Mouse (Mus musculus) stomach, embryonic 14.5 days (tissue): Measurements from ENCODE around the gene Hyal3. TPM values are rescaled to one million over a fixed set of nuclear protein-coding genes. Genes with fewer than 3 reads are reported as not detected.

Source experiments
- ATAC-seq: fragments of 200-750 bp; cut with Nextera tagmentation; 2 replicates; pipeline ENCODE4 v1.8.0; 2017; ENCODE audit warnings: low read depth, moderate TSS enrichment; ENCODE audit not compliant: insufficient number of reproducible peaks, insufficient read depth, low FRiP score
- H3K27ac ChIP-seq: fragments of 300-500 bp; sonication (generic); 2 replicates; pipeline ENCODE4 v1.5.1; 2014; ENCODE audit warnings: mild to moderate bottlenecking, low read length, moderate library complexity, mixed read lengths
- H3K27me3 ChIP-seq: fragments of 300-500 bp; sonication (generic); 2 replicates; pipeline ENCODE4 v1.6.1; 2014; ENCODE audit warnings: low read length, control low read depth, mixed read lengths; ENCODE audit not compliant: control insufficient read depth, insufficient read depth
- H3K36me3 ChIP-seq: fragments of 300-500 bp; sonication (generic); 2 replicates; pipeline ENCODE4 v1.6.1; 2014; ENCODE audit warnings: mild to moderate bottlenecking, control low read depth, low read length, moderate library complexity, mixed read lengths; ENCODE audit not compliant: control insufficient read depth, insufficient read depth
- H3K4me1 ChIP-seq: fragments of 300-500 bp; sonication (generic); 2 replicates; pipeline ENCODE4 v1.6.1; 2014; ENCODE audit warnings: low read length, control low read depth, mixed read lengths; ENCODE audit not compliant: control insufficient read depth, insufficient read depth
- H3K4me2 ChIP-seq: fragments of 300-500 bp; sonication (generic); replicated peaks from 2 replicates; pipeline ENCODE4 v1.6.1; 2014; ENCODE audit warnings: low read depth, low read length, control low read depth
- H3K4me3 ChIP-seq: fragments of 300-500 bp; sonication (generic); 2 replicates; pipeline ENCODE4 v1.5.1; 2014; ENCODE audit warnings: low read depth, low read length, control low read depth
- H3K9ac ChIP-seq: fragments of 300-500 bp; sonication (generic); replicated peaks from 2 replicates; pipeline ENCODE4 v1.6.1; 2014; ENCODE audit warnings: low read depth, mild to moderate bottlenecking, control low read depth, low read length, moderate library complexity, mixed read lengths
- H3K9me3 ChIP-seq: fragments of 300-500 bp; sonication (generic); 2 replicates; pipeline ENCODE4 v1.6.1; 2016; ENCODE audit warnings: low read depth, low read length, control low read depth; ENCODE audit not compliant: control insufficient read depth
- WGBS: fragments of 180-500 bp; shearing (Covaris S2); extraction: QIAGEN DNeasy Blood & Tissue Kit; methylation state at CpG from one replicate; pipeline ENCODE4 v1.1.7; 2014; 5-methylcytosine and 5-hydroxymethylcytosine counted together
- polyA plus RNA-seq: library from polyadenylated mRNA; unstranded; fragments of >200 nt; fragmentation: Nextera tagmentation; extraction: Ambion mirVana; gene quantifications from 2 replicates; pipeline ENCODE4 v1.2.1, GENCODE M21; 2014

Gene Hyal3
- 1.0 and 1.4 TPM in 2 replicates for polyA plus RNA-seq

- under 1% methylated on average over 32 of the region's 32 CpGs for WGBS
- Histone ChIP-seq H3K9me3 (no peaks in the 10 kb centered on the region), H3K27me3 (no peaks in the 10 kb centered on the region), H3K4me2 (peak within 1 kb of the TSS; percentile 94), H3K4me1 (peaks cover 23% of the 10 kb centered on the region), H3K36me3 (no peaks in the 10 kb centered on the region; the same call in 1 of the 2 replicates), H3K9ac (peak within 1 kb of the TSS; percentile 74), H3K27ac (peak within 1 kb of the TSS; percentile 92), H3K4me3 (peak within 1 kb of the TSS; percentile 52)
- peak; percentile 71 for ATAC-seq
These were observed at the start of gene Hyal3 for GRCm38 (mm10) chr9:107580501-107581317. TSS of gene Hyal3 (plus strand) at chr9:107580818.

GRCm38 (mm10) chr9:107533791-107534407 lies 46.7 kb upstream of the Hyal3 start, which contains the start of gene Tmem115:
TSS of gene Tmem115 (plus strand) at chr9:107533945.
- peak within 1 kb of the TSS; percentile 91 for H3K4me2 ChIP-seq
- peaks cover 19% of the 10 kb centered on the region for H3K4me1 ChIP-seq
- ATAC-seq: peak; percentile 97
- under 1% methylated on average over 47 of the region's 48 CpGs for WGBS
- peak within 1 kb of the TSS; percentile 77 for H3K27ac ChIP-seq
- H3K9me3 ChIP-seq: no peaks in the 10 kb centered on the region
- no peaks in the 10 kb centered on the region for H3K27me3 ChIP-seq
- peak within 1 kb of the TSS; percentile 83 for H3K4me3 ChIP-seq
- peaks cover 14% of the 10 kb centered on the region for H3K36me3 ChIP-seq
- H3K9ac ChIP-seq: peak within 1 kb of the TSS; percentile 85

GRCm38 (mm10) chr9:107534408-107535202 lies 46.0 kb upstream of the Hyal3 start:
- Histone ChIP-seq H3K4me2 (peak overlapping the region; percentile 91), H3K27ac (peak overlapping the region; percentile 77), H3K27me3 (no peaks in the 10 kb centered on the region), H3K9me3 (no peaks in the 10 kb centered on the region), H3K36me3 (peaks cover 21% of the 10 kb centered on the region), H3K9ac (peak overlapping the region; percentile 85), H3K4me1 (peaks cover 19% of the 10 kb centered on the region), H3K4me3 (peak overlapping the region; percentile 83)
- ATAC-seq: no peak
- under 1% methylated on average over 40 of the region's 40 CpGs for WGBS

- H3K4me3 ChIP-seq: no peak overlapping the region
- no peaks in the 10 kb centered on the region for H3K9me3 ChIP-seq
- H3K27ac ChIP-seq: no peak overlapping the region
- peaks cover 28% of the 10 kb centered on the region for H3K4me1 ChIP-seq
- H3K27me3 ChIP-seq: no peaks in the 10 kb centered on the region
- peaks cover 25% of the 10 kb centered on the region for H3K36me3 ChIP-seq
- no peak overlapping the region for H3K9ac ChIP-seq
- no peak overlapping the region for H3K4me2 ChIP-seq
- WGBS: 92% methylated on average over 7 of the region's 7 CpGs
- ATAC-seq: no peak
These were observed 42.4 kb upstream of the Hyal3 start for GRCm38 (mm10) chr9:107538231-107538630.

GRCm38 (mm10) chr9:107538711-107539110 lies 41.9 kb upstream of the Hyal3 start:
- no peak overlapping the region for H3K4me2 ChIP-seq
- H3K4me3 ChIP-seq: no peak overlapping the region
- WGBS: 95% methylated on average over 3 of the region's 3 CpGs
- H3K27ac ChIP-seq: no peak overlapping the region
- H3K4me1 ChIP-seq: peaks cover 28% of the 10 kb centered on the region
- H3K9ac ChIP-seq: no peak overlapping the region
- no peak for ATAC-seq
- H3K36me3 ChIP-seq: peaks cover 27% of the 10 kb centered on the region
- no peaks in the 10 kb centered on the region for H3K9me3 ChIP-seq
- H3K27me3 ChIP-seq: no peaks in the 10 kb centered on the region

GRCm38 (mm10) chr9:107539940-107540339 lies 40.7 kb upstream of the Hyal3 start:
- H3K4me3 ChIP-seq: no peak overlapping the region
- H3K36me3 ChIP-seq: peaks cover 32% of the 10 kb centered on the region
- H3K9me3 ChIP-seq: no peaks in the 10 kb centered on the region
- H3K4me1 ChIP-seq: peaks cover 28% of the 10 kb centered on the region
- no peak overlapping the region for H3K4me2 ChIP-seq
- no peak for ATAC-seq
- H3K9ac ChIP-seq: no peak overlapping the region
- H3K27ac ChIP-seq: no peak overlapping the region
- no peaks in the 10 kb centered on the region for H3K27me3 ChIP-seq
- 95% methylated on average over 8 of the region's 8 CpGs for WGBS

- Histone ChIP-seq H3K4me2 (no peak overlapping the region), H3K36me3 (peaks cover 37% of the 10 kb centered on the region), H3K4me1 (peaks cover 26% of the 10 kb centered on the region), H3K9me3 (no peaks in the 10 kb centered on the region), H3K27ac (no peak overlapping the region), H3K9ac (no peak overlapping the region), H3K27me3 (no peaks in the 10 kb centered on the region), H3K4me3 (no peak overlapping the region)
- no peak for ATAC-seq
- WGBS: 58% methylated on average over 4 of the region's 4 CpGs
These were observed 40.2 kb upstream of the Hyal3 start for GRCm38 (mm10) chr9:107540420-107540819.

GRCm38 (mm10) chr9:107541005-107541404 lies 39.6 kb upstream of the Hyal3 start:
- Histone ChIP-seq H3K4me3 (peak overlapping the region; percentile 54; the same call in 1 of the 2 replicates), H3K9me3 (no peaks in the 10 kb centered on the region), H3K27me3 (no peaks in the 10 kb centered on the region), H3K4me2 (peak overlapping the region; percentile 64), H3K4me1 (peaks cover 21% of the 10 kb centered on the region), H3K27ac (no peak overlapping the region), H3K9ac (no peak overlapping the region), H3K36me3 (peaks cover 41% of the 10 kb centered on the region)
- no peak for ATAC-seq
- WGBS: 22% methylated on average over 10 of the region's 10 CpGs
